Mouse (Mus musculus) hindbrain, embryonic 12.5 days (tissue): ENCODE measurements at regions not wholly inside any gene's neighbourhood (a gene's known extent, or its start where the extent isn't known, plus 50 kb on each side); places are given as distances from the start of the nearest gene placed in this dataset.

Source experiments
- ATAC-seq: fragments of 200-750 bp; cut with Nextera tagmentation; 2 replicates; pipeline ENCODE4 v1.8.0; 2017; ENCODE audit warnings: moderate TSS enrichment; ENCODE audit not compliant: low FRiP score
- H3K27ac ChIP-seq: fragments of 300-500 bp; sonication (generic); 2 replicates; pipeline ENCODE4 v1.5.1; 2016; ENCODE audit warnings: mild to moderate bottlenecking
- H3K27me3 ChIP-seq: fragments of 300-500 bp; sonication (generic); 2 replicates; pipeline ENCODE4 v1.6.1; 2016; ENCODE audit warnings: mild to moderate bottlenecking
- H3K36me3 ChIP-seq: fragments of 300-500 bp; sonication (generic); 2 replicates; pipeline ENCODE4 v1.6.1; 2016; ENCODE audit warnings: mild to moderate bottlenecking
- H3K4me1 ChIP-seq: fragments of 300-500 bp; sonication (generic); 2 replicates; pipeline ENCODE4 v1.6.1; 2016
- H3K4me2 ChIP-seq: fragments of 300-500 bp; sonication (generic); replicated peaks from 2 replicates; pipeline ENCODE4 v1.6.1; 2016; ENCODE audit warnings: mild to moderate bottlenecking
- H3K4me3 ChIP-seq: fragments of 300-500 bp; sonication (generic); 2 replicates; pipeline ENCODE4 v1.5.1; 2016; ENCODE audit warnings: mild to moderate bottlenecking
- H3K9ac ChIP-seq: fragments of 300-500 bp; sonication (generic); 2 replicates; pipeline ENCODE4 v1.6.1; 2016; ENCODE audit warnings: mild to moderate bottlenecking, moderate library complexity
- H3K9me3 ChIP-seq: fragments of 300-500 bp; sonication (generic); replicated peaks from 2 replicates; pipeline ENCODE4 v1.6.1; 2016; ENCODE audit warnings: mild to moderate bottlenecking
- WGBS: fragments of 180-500 bp; shearing (Covaris S2); methylation state at CpG from one replicate; pipeline ENCODE4 v1.1.7; 2016; 5-methylcytosine and 5-hydroxymethylcytosine counted together

DNA sequence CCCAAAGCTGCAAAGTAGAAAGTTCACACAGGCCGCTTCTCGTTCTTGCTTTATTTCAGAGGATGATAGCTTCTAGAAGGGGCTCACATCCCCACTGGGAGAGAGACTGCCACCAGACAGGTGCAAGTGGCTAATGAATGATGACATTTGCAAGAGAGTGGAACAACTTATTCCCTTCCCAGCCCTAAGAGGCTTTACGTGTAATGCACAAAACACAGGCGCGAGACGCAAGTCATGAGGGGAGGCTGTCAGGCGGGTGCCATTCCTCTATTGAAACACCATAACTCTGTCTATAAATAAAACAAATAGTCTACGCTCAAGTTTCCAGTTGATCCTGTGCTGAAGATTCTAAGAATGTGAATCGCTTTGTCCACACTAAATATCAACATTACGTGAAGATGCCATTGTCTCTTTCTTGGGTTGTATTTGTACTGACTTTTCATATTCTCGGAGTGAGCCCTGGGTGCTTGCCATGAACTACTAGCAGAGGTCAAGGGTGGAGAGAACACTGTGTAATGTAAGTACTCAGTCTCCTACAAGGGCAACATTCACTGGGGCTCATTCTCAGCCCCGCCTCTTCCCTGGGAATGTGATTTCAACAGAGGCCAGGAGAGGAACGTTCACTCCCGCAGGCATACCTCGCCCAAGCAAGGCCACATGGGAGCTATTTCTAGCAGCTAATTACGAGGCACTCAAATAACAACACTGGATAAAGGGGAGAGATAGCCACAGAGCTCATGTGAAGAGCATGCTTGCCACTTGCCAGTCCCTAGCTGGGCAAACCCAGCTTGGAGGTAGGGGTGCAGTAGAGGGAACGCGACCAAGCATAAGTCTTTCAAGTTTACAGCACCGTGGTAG, 225.5 kb upstream of the Pabpc6 start:
- peaks cover 19% of the 10 kb centered on the region for H3K4me1 ChIP-seq

DNA sequence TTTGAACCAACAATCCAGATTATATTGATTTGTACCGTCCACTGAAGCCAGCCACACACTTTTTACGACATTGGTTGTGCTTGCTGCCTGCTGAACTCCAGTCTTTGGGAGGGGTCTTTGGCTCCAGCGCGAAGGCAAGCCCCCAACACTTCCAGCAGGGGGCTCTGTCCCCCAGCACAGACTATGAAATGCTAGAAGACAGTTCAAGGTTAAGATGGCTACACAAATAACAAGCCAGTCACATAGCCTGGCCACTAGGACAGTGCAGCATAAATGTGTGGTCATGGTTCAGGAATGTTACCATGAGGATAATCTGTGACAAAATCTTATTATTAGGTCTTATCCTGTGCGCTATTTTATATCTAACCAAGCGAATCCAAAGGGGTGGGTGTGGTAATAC, 224.4 kb upstream of the Pabpc6 start:
- Histone ChIP-seq H3K27me3 (no peaks in the 10 kb centered on the region), H3K27ac (no peak overlapping the region), H3K4me2 (no peak overlapping the region), H3K9me3 (no peaks in the 10 kb centered on the region), H3K36me3 (no peaks in the 10 kb centered on the region), H3K9ac (no peak overlapping the region), H3K4me1 (peaks cover 25% of the 10 kb centered on the region), H3K4me3 (no peak overlapping the region)
- 49% methylated on average over 6 of the region's 6 CpGs for WGBS
- no peak for ATAC-seq

More for the DNA sequence above, 225.5 kb upstream of the Pabpc6 start:
- H3K9me3 ChIP-seq = no peaks in the 10 kb centered on the region
- ATAC-seq = no peak
- peak overlapping the region; percentile 44; the same call in 1 of the 2 replicates for H3K27ac ChIP-seq
- no peak overlapping the region for H3K9ac ChIP-seq
- H3K36me3 ChIP-seq = no peaks in the 10 kb centered on the region
- no peaks in the 10 kb centered on the region for H3K27me3 ChIP-seq
- H3K4me3 ChIP-seq = no peak overlapping the region
- WGBS = 68% methylated on average over 19 of the region's 19 CpGs
- no peak overlapping the region for H3K4me2 ChIP-seq

DNA sequence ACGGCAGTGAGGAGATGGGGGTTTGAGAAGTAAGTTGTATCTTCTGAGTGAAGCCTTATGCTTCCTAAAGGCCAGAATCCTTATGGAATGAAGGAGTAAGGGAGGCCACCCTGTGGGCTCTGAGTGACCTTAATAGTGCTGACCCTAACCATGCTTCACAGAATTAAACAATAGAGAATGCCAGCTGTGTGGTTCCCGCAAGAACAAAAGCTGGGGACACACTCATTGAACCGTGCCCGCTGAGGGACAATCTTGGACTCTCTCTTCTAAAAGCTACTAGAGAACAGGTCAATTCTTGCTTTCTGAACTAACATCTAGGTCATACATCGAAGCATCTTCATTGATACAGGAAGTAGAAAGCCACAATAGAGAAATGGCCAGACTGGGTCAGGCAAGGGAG, 223.3 kb upstream of the Pabpc6 start:
- no peaks in the 10 kb centered on the region for H3K9me3 ChIP-seq
- no peaks in the 10 kb centered on the region for H3K27me3 ChIP-seq
- H3K36me3 ChIP-seq = no peaks in the 10 kb centered on the region
- H3K4me2 ChIP-seq = no peak overlapping the region
- no peak overlapping the region for H3K9ac ChIP-seq
- no peak overlapping the region for H3K4me3 ChIP-seq
- no peak for ATAC-seq
- WGBS = 28% methylated on average over 5 of the region's 5 CpGs
- peaks cover 36% of the 10 kb centered on the region for H3K4me1 ChIP-seq
- no peak overlapping the region for H3K27ac ChIP-seq

DNA sequence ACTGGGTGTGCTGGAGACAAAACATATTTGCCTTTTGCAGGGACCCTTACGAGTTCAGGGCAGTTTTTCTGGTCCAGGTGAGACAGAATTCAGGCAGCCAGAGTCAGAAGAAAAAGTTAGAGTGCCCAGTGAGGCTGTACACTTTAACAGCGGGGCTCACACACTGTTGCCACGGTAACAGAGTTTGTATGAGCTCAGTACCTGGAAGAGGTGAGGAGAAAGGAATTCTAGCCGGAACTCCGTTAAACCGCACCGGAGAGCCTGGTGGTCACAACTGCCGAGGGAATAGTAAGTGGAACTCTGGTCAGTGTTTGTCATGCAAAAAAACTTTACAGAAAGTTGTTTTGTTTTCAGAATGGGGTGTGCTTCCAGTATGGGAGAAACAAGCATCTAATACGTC, 222.6 kb upstream of the Pabpc6 start:
- H3K36me3 ChIP-seq = no peaks in the 10 kb centered on the region
- H3K27me3 ChIP-seq = no peaks in the 10 kb centered on the region
- no peaks in the 10 kb centered on the region for H3K9me3 ChIP-seq
- H3K9ac ChIP-seq = no peak overlapping the region
- H3K4me2 ChIP-seq = no peak overlapping the region
- H3K4me1 ChIP-seq = peaks cover 41% of the 10 kb centered on the region
- no peak overlapping the region for H3K27ac ChIP-seq
- no peak overlapping the region for H3K4me3 ChIP-seq
- no peak for ATAC-seq
- WGBS = 77% methylated on average over 9 of the region's 9 CpGs

DNA sequence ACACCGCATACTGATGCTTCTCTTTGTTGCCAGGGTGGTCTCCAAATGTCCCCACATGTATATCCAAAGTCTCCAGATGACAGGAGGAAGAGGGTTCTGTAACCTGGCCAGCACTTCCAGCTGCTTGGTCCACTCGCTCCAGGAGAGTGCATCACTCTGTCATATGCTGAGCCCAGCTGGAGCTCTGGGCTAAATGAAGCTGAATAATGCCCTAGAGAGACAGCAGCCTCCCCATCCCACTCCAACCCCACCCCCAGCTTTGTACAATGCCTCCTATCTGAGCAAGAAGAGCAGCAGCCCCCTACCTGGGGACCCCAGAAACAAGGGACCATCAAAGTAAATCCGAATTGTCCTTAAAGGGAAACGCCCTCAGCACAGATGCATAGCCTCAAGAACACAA, 219.0 kb upstream of the Pabpc6 start:
- Histone ChIP-seq H3K9ac (no peak overlapping the region), H3K4me1 (peaks cover 38% of the 10 kb centered on the region), H3K9me3 (no peaks in the 10 kb centered on the region), H3K27ac (no peak overlapping the region; the same call in 1 of the 2 replicates), H3K36me3 (no peaks in the 10 kb centered on the region), H3K4me2 (no peak overlapping the region), H3K27me3 (no peaks in the 10 kb centered on the region), H3K4me3 (no peak overlapping the region)
- 53% methylated on average over 4 of the region's 4 CpGs for WGBS
- ATAC-seq = peak; percentile 49

DNA sequence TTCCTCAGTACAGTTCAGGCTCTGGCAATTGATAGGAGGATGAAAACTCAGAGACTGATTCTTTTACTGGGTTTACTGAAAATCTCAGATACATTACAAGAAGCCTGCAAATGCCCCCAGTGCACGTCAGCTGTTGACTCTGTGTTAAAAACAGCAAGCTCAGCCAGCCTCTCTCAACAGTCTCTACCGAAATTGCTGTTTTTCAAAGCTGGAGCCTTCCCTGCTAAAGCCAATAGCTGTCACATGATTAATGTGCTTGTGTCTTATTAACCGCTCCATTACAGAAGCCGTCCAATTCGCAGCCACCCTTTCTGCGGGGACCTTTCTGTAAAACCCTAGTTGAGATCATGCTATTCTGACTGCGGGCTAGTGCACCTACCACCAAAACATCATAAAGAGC, 215.6 kb upstream of the Pabpc6 start:
- H3K4me2 ChIP-seq = no peak overlapping the region
- H3K9me3 ChIP-seq = no peaks in the 10 kb centered on the region
- H3K36me3 ChIP-seq = no peaks in the 10 kb centered on the region
- no peaks in the 10 kb centered on the region for H3K27me3 ChIP-seq
- H3K4me1 ChIP-seq = peaks cover 35% of the 10 kb centered on the region
- H3K4me3 ChIP-seq = no peak overlapping the region
- 46% methylated on average over 7 of the region's 7 CpGs for WGBS
- H3K27ac ChIP-seq = peak overlapping the region; percentile 50
- H3K9ac ChIP-seq = no peak overlapping the region
- ATAC-seq = no peak

DNA sequence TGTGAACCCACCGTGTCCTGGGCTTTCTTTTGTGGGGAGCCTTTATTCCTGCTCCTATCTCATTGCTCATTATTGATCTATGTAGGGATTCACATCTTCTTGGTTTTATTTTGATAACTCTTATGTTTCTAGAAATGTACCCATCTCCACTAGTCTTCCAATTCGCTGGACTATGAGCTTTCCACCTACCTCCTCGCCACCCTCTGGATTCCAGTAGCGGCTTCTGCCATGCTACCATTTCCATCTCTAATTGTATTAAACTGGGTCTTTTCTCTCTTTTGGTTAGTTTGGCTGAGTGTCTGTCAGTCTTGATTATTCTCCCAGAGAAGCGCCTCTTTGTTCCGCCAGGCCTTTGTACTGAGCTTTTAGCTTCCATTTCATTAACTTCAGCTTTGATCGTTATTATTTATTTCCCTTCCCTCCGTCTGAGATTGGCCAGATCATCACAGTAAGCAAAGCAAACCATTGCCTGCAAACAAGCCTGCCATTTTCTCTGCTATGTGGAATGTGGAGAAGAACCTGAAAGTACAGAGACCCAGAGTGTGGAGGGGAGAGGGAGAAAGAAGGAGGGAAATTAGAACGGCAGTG, 213.2 kb upstream of the Pabpc6 start:
- H3K27me3 ChIP-seq = no peaks in the 10 kb centered on the region
- H3K4me3 ChIP-seq = no peak overlapping the region
- H3K9me3 ChIP-seq = no peaks in the 10 kb centered on the region
- ATAC-seq = peak; percentile 36; the same call in 1 of the 2 replicates
- peaks cover 22% of the 10 kb centered on the region for H3K4me1 ChIP-seq
- peak overlapping the region; percentile 62 for H3K27ac ChIP-seq
- 38% methylated on average over 9 of the region's 9 CpGs for WGBS
- H3K36me3 ChIP-seq = no peaks in the 10 kb centered on the region
- no peak overlapping the region for H3K9ac ChIP-seq
- no peak overlapping the region for H3K4me2 ChIP-seq

DNA sequence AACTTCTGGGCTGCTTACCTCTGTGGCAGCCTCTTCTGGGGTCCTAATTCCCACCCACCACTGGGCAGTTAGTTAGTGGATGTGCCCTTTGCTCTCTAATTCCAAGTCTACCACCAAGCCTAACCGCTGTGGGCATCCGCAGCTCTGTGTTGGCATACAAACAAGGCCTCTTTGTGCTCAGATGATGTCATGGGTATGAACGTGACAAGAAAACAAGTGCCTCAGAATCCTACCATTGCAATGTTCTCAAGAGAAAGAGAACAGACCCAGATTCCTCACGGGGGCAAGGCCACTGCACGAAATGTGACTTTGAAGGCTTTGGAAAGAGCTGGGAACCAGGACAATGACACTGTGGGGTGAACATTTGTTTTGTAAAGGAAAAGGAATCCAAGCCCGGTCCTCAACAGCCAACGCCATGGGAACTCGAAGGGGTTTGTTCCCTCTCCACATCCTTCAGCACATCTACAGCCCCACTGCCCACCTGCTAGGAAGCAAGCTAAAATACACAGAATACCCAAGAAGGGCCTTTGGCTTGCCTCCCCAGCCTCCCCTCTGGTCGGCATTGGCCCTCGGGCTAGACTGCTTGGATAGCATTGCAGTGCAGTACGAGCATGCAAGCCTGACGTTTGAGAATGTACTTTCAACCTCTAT, 210.2 kb upstream of the Pabpc6 start:
- Histone ChIP-seq H3K4me2 (no peak overlapping the region), H3K36me3 (no peaks in the 10 kb centered on the region), H3K9me3 (no peaks in the 10 kb centered on the region), H3K4me3 (no peak overlapping the region), H3K27me3 (no peaks in the 10 kb centered on the region), H3K27ac (peak overlapping the region; percentile 80), H3K9ac (no peak overlapping the region), H3K4me1 (peaks cover 14% of the 10 kb centered on the region)
- WGBS = 57% methylated on average over 12 of the region's 12 CpGs
- peak; percentile 72 for ATAC-seq

DNA sequence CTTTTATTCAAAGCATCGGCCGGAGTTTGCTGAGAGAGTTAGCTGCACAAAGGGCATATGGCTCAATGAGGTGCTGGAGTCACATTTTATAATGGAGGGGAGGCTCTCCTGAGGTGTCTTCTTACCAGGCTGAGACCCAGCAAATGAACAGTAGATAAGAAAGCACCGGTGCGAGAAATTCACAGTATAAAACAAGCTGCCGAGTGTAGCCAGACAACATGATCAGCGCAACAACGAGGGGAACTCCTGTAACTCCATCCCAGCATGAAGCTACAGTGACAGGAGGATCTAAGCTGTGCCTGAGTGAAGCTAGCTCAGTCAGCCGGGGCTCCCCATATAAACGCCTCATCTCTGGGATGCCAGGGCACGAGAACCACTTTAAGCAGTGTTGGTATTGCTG, 204.2 kb upstream of the Pabpc6 start:
- H3K4me1 ChIP-seq = peaks cover 7% of the 10 kb centered on the region
- WGBS = 52% methylated on average over 10 of the region's 10 CpGs
- no peaks in the 10 kb centered on the region; the same call in 1 of the 2 replicates for H3K9me3 ChIP-seq
- H3K4me3 ChIP-seq = no peak overlapping the region
- no peak overlapping the region for H3K4me2 ChIP-seq
- no peaks in the 10 kb centered on the region for H3K36me3 ChIP-seq
- no peaks in the 10 kb centered on the region for H3K27me3 ChIP-seq
- ATAC-seq = no peak
- H3K9ac ChIP-seq = no peak overlapping the region
- peak overlapping the region; percentile 64; the same call in 1 of the 2 replicates for H3K27ac ChIP-seq

DNA sequence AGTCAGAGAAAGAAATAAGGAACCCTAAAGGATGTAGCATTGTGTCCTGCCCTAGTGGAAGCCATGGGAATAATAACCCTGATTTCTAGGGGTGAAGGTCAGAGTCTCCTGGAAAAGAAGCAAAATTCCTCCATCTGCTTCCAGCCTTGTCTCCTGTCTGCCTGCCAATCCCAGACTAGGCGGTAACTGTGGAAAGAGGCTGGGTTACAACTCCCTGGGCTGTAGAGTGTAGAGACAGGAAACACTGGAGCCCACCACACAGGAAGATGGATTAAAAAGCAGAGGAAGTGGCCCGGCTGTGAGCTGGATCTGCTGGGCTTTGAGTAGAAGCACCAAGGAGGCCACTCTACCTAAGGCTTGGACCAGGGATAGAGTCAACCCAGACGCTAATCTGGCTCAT, 200.7 kb upstream of the Pabpc6 start:
- no peaks in the 10 kb centered on the region for H3K36me3 ChIP-seq
- H3K27me3 ChIP-seq = no peaks in the 10 kb centered on the region
- no peak overlapping the region for H3K9ac ChIP-seq
- peaks cover 13% of the 10 kb centered on the region for H3K4me1 ChIP-seq
- no peak overlapping the region for H3K4me2 ChIP-seq
- no peak overlapping the region for H3K4me3 ChIP-seq
- WGBS = 73% methylated on average over 3 of the region's 3 CpGs
- no peak overlapping the region for H3K27ac ChIP-seq
- no peaks in the 10 kb centered on the region; the same call in 1 of the 2 replicates for H3K9me3 ChIP-seq
- no peak for ATAC-seq

DNA sequence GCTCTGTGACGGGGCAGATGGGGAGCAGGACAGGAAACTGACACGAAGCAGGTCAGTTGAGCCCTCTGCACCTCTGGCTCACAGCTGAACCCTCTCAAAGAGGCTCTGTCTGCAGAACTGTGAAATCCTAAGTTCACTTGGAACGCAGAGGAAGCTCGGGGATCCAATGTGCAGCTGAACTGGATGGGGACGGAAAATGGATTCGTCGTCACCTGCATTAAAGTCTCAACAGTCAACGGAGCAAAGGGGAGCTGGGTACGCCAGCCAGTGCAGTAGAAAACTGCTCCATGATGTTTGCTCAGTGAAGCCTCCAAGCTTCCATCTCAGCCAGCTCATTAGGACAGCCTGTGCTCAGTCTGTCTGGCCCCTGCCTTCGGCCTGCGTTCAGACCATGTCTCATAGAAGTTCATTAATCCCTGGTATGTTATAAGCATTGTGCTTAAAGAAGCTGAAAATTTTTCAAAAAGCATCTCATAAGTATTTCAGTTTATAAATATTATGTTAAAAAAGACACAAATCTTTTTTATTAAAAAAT, 199.3 kb upstream of the Pabpc6 start:
- ATAC-seq = no peak
- Histone ChIP-seq H3K9ac (no peak overlapping the region), H3K9me3 (no peaks in the 10 kb centered on the region; the same call in 1 of the 2 replicates), H3K4me1 (peaks cover 10% of the 10 kb centered on the region), H3K4me2 (no peak overlapping the region), H3K27me3 (no peaks in the 10 kb centered on the region), H3K36me3 (no peaks in the 10 kb centered on the region), H3K27ac (no peak overlapping the region), H3K4me3 (no peak overlapping the region)
- 84% methylated on average over 11 of the region's 11 CpGs for WGBS

DNA sequence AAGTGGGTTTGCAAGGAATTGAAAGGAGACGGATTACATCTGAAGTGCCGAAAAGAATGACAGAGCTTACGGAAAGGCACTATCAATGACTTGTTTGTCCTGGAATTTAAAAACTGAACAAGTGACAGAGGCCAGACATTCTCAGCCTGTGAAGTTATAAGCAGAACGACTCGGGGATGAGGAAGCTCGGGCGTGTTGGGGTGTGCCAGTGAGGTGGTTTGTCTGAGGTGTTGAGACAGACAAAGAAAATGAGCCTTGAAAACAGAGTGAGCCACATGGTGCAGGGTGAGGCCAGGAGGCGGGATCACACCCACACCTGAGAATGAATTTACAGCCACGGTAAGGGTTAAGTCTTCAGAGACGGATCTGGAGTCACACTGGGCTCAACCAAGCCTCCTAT, 194.7 kb upstream of the Pabpc6 start:
- no peak overlapping the region for H3K9ac ChIP-seq
- no peaks in the 10 kb centered on the region for H3K36me3 ChIP-seq
- no peak overlapping the region for H3K27ac ChIP-seq
- no peaks in the 10 kb centered on the region for H3K9me3 ChIP-seq
- no peaks in the 10 kb centered on the region for H3K27me3 ChIP-seq
- 80% methylated on average over 10 of the region's 10 CpGs for WGBS
- H3K4me2 ChIP-seq = no peak overlapping the region
- no peak overlapping the region for H3K4me3 ChIP-seq
- H3K4me1 ChIP-seq = peaks cover 16% of the 10 kb centered on the region
- no peak for ATAC-seq
